Mouse (Mus musculus) intestine, embryonic 16.5 days (tissue): Measurements from ENCODE around the gene Dlg2. TPM values are rescaled to one million over a fixed set of nuclear protein-coding genes. Genes with fewer than 3 reads are reported as not detected.

ENCODE experiments used
- ATAC-seq: fragments of 200-750 bp; cut with Nextera tagmentation; 2 replicates; pipeline ENCODE4 v1.8.0; 2017; ENCODE audit warnings: moderate TSS enrichment, moderate library complexity
- H3K27ac ChIP-seq: fragments of 300-500 bp; sonication (generic); 2 replicates; pipeline ENCODE4 v1.5.1; 2014; ENCODE audit warnings: mild to moderate bottlenecking, low read length
- H3K27me3 ChIP-seq: fragments of 300-500 bp; sonication (generic); replicated peaks from 2 replicates; pipeline ENCODE4 v1.6.1; 2014; ENCODE audit warnings: low read length, control low read depth, mixed read lengths; ENCODE audit not compliant: control insufficient read depth, insufficient read depth
- H3K36me3 ChIP-seq: fragments of 300-500 bp; sonication (generic); 2 replicates; pipeline ENCODE4 v1.6.1; 2014; ENCODE audit warnings: low read length, control low read depth; ENCODE audit not compliant: control insufficient read depth, insufficient read depth
- H3K4me1 ChIP-seq: fragments of 300-500 bp; sonication (generic); 2 replicates; pipeline ENCODE4 v1.6.1; 2014; ENCODE audit warnings: low read length, control low read depth, mixed read lengths; ENCODE audit not compliant: control insufficient read depth, insufficient read depth
- H3K4me2 ChIP-seq: fragments of 300-500 bp; sonication (generic); 2 replicates; pipeline ENCODE4 v1.6.1; 2014; ENCODE audit warnings: low read depth, low read length, control low read depth
- H3K4me3 ChIP-seq: fragments of 300-500 bp; sonication (generic); 2 replicates; pipeline ENCODE4 v1.5.1; 2014; ENCODE audit warnings: mild to moderate bottlenecking, low read length
- H3K9ac ChIP-seq: fragments of 300-500 bp; sonication (generic); 2 replicates; pipeline ENCODE4 v1.6.1; 2014; ENCODE audit warnings: low read depth, low read length
- H3K9me3 ChIP-seq: fragments of 300-500 bp; sonication (generic); 2 replicates; pipeline ENCODE4 v1.6.1; 2016; ENCODE audit warnings: low read length, control low read depth; ENCODE audit not compliant: control insufficient read depth
- WGBS: fragments of 180-500 bp; shearing (Covaris S2); extraction: QIAGEN DNeasy Blood & Tissue Kit; methylation state at CpG from one replicate; pipeline ENCODE4 v1.1.7; 2014; 5-methylcytosine and 5-hydroxymethylcytosine counted together
- polyA plus RNA-seq: library from polyadenylated mRNA; unstranded; fragments of >200 nt; fragmentation: Nextera tagmentation; extraction: Ambion mirVana; gene quantifications from 2 replicates; pipeline ENCODE4 v1.2.1, GENCODE M21; 2015

The Dlg2 gene
- polyA plus RNA-seq, 1 experiment from 2014 or later, result 3.9 TPM

- H3K9ac ChIP-seq, result peak overlapping the region; percentile 83
- H3K36me3 ChIP-seq, result peaks cover 2% of the 10 kb centered on the region; the same call in 1 of the 2 replicates
- peak overlapping the region; percentile 39 for H3K27ac ChIP-seq
- peaks cover 9% of the 10 kb centered on the region for H3K4me1 ChIP-seq
- 21% methylated on average over 7 of the region's 7 CpGs for WGBS
- no peaks in the 10 kb centered on the region for H3K9me3 ChIP-seq
- ATAC-seq, result no peak
- no peaks in the 10 kb centered on the region; the same call in 1 of the 2 replicates for H3K27me3 ChIP-seq
- H3K4me3 ChIP-seq, result peak overlapping the region; percentile 72
- peak overlapping the region; percentile 78 for H3K4me2 ChIP-seq
These were observed 20.2 kb upstream of the Dlg2 start for GRCm38 (mm10) chr7:90456149-90456844.

GRCm38 (mm10) chr7:90456845-90457468, 19.5 kb upstream of the Dlg2 start, which contains the start of gene Tmem126a:
Tmem126a (minus strand) TSS chr7:90457229.
- Histone ChIP-seq H3K9ac (peak within 1 kb of the TSS; percentile 83), H3K9me3 (no peaks in the 10 kb centered on the region), H3K4me3 (peak within 1 kb of the TSS; percentile 72), H3K36me3 (no peaks in the 10 kb centered on the region), H3K27ac (peak within 1 kb of the TSS; percentile 88), H3K4me2 (peak within 1 kb of the TSS; percentile 78), H3K4me1 (peaks cover 9% of the 10 kb centered on the region), H3K27me3 (peaks cover 3% of the 10 kb centered on the region; the same call in 1 of the 2 replicates)
- under 1% methylated on average over 41 of the region's 41 CpGs for WGBS
- peak; percentile 97 for ATAC-seq

GRCm38 (mm10) chr7:90457517-90457916, 19.0 kb upstream of the Dlg2 start:
- peak overlapping the region; percentile 83 for H3K9ac ChIP-seq
- no peaks in the 10 kb centered on the region for H3K36me3 ChIP-seq
- peaks cover 9% of the 10 kb centered on the region for H3K4me1 ChIP-seq
- H3K9me3 ChIP-seq, result no peaks in the 10 kb centered on the region
- H3K27ac ChIP-seq, result peak overlapping the region; percentile 88
- ATAC-seq, result peak; percentile 55
- peak overlapping the region; percentile 72 for H3K4me3 ChIP-seq
- WGBS, result 11% methylated on average over 10 of the region's 10 CpGs
- H3K4me2 ChIP-seq, result peak overlapping the region; percentile 78
- peaks cover 3% of the 10 kb centered on the region; the same call in 1 of the 2 replicates for H3K27me3 ChIP-seq

- H3K36me3 ChIP-seq, result no peaks in the 10 kb centered on the region
- H3K27ac ChIP-seq, result no peak overlapping the region
- WGBS, result 40% methylated on average over 10 of the region's 10 CpGs
- no peak overlapping the region for H3K4me2 ChIP-seq
- H3K27me3 ChIP-seq, result peaks cover 3% of the 10 kb centered on the region; the same call in 1 of the 2 replicates
- H3K4me3 ChIP-seq, result no peak overlapping the region
- H3K9ac ChIP-seq, result no peak overlapping the region
- ATAC-seq, result no peak
- no peaks in the 10 kb centered on the region for H3K9me3 ChIP-seq
- H3K4me1 ChIP-seq, result peaks cover 9% of the 10 kb centered on the region
These were observed 16.1 kb upstream of the Dlg2 start for GRCm38 (mm10) chr7:90460330-90460729.

GRCm38 (mm10) chr7:90460930-90461329, 15.5 kb upstream of the Dlg2 start:
- no peak overlapping the region for H3K4me3 ChIP-seq
- H3K9ac ChIP-seq, result peak overlapping the region; percentile 11; the same call in 1 of the 2 replicates
- 21% methylated on average over 14 of the region's 14 CpGs for WGBS
- peaks cover 3% of the 10 kb centered on the region; the same call in 1 of the 2 replicates for H3K27me3 ChIP-seq
- H3K36me3 ChIP-seq, result no peaks in the 10 kb centered on the region
- 0 out of 2 replicates have a peak overlapping the region, but pooled peaks have one; percentile 9 for H3K4me2 ChIP-seq
- ATAC-seq, result no peak
- H3K27ac ChIP-seq, result no peak overlapping the region
- peaks cover 4% of the 10 kb centered on the region for H3K4me1 ChIP-seq
- no peaks in the 10 kb centered on the region for H3K9me3 ChIP-seq

- H3K27me3 ChIP-seq, result peaks cover 3% of the 10 kb centered on the region; the same call in 1 of the 2 replicates
- ATAC-seq, result no peak
- H3K36me3 ChIP-seq, result no peaks in the 10 kb centered on the region
- no peaks in the 10 kb centered on the region for H3K9me3 ChIP-seq
- H3K4me1 ChIP-seq, result no peaks in the 10 kb centered on the region
- H3K9ac ChIP-seq, result no peak overlapping the region
- WGBS, result 98% methylated on average over 5 of the region's 5 CpGs
- no peak overlapping the region for H3K27ac ChIP-seq
- H3K4me3 ChIP-seq, result no peak overlapping the region
- H3K4me2 ChIP-seq, result no peak overlapping the region
These were observed 15.0 kb upstream of the Dlg2 start for GRCm38 (mm10) chr7:90461441-90461840.

- Histone ChIP-seq H3K9ac (no peak overlapping the region), H3K27ac (no peak overlapping the region), H3K27me3 (peaks cover 2% of the 10 kb centered on the region; the same call in 1 of the 2 replicates), H3K4me3 (no peak overlapping the region), H3K9me3 (no peaks in the 10 kb centered on the region), H3K4me2 (no peak overlapping the region), H3K36me3 (0 out of 2 replicates have a peak, but pooled peaks cover 3% of the 10 kb centered on the region), H3K4me1 (peaks cover 5% of the 10 kb centered on the region)
- no peak for ATAC-seq
- 62% methylated on average over 2 of the region's 2 CpGs for WGBS
These were observed 3.0 kb upstream of the Dlg2 start for GRCm38 (mm10) chr7:90473511-90473910.

GRCm38 (mm10) chr7:90475793-90476312, 619 bp upstream of the Dlg2 start, which contains the start of gene Tmem126b:
Tmem126b (minus strand) TSS chr7:90476001.
- Histone ChIP-seq H3K27me3 (peaks cover 2% of the 10 kb centered on the region; the same call in 1 of the 2 replicates), H3K4me3 (peak within 1 kb of the TSS; percentile 72), H3K4me1 (peaks cover 5% of the 10 kb centered on the region), H3K27ac (peak within 1 kb of the TSS; percentile 64), H3K36me3 (0 out of 2 replicates have a peak, but pooled peaks cover 3% of the 10 kb centered on the region), H3K4me2 (peak within 1 kb of the TSS; percentile 97), H3K9ac (peak within 1 kb of the TSS; percentile 73), H3K9me3 (no peaks in the 10 kb centered on the region)
- under 1% methylated on average over 36 of the region's 36 CpGs for WGBS
- ATAC-seq, result peak; percentile 100

GRCm38 (mm10) chr7:90482607-90483006, 6.1 kb downstream of the Dlg2 start:
- WGBS, result 89% methylated on average over 2 of the region's 2 CpGs
- no peaks in the 10 kb centered on the region for H3K4me1 ChIP-seq
- no peaks in the 10 kb centered on the region for H3K36me3 ChIP-seq
- no peaks in the 10 kb centered on the region for H3K9me3 ChIP-seq
- H3K27me3 ChIP-seq, result 0 out of 2 replicates have a peak, but pooled peaks cover under 1% of the 10 kb centered on the region
- no peak overlapping the region for H3K4me3 ChIP-seq
- ATAC-seq, result no peak
- no peak overlapping the region for H3K9ac ChIP-seq
- H3K4me2 ChIP-seq, result no peak overlapping the region
- H3K27ac ChIP-seq, result no peak overlapping the region
